Mouse (Mus musculus) neural tube, embryonic 15.5 days (tissue): ENCODE data around the gene Bex4. TPM values are rescaled to one million over a fixed set of nuclear protein-coding genes. Genes with fewer than 3 reads are reported as not detected.

Experiments
- microRNA-seq: library from miRNA; unstranded; fragments of <30 nt; microRNA quantifications from one replicate; pipeline ENCODE4, GENCODE M21; 2017
- polyA plus RNA-seq: library from polyadenylated mRNA; unstranded; fragments of >200 nt; fragmentation: Nextera tagmentation; extraction: Ambion mirVana; gene quantifications from 2 replicates; pipeline ENCODE4 v1.2.1, GENCODE M21; 2015

Gene Bex4
- polyA plus RNA-seq, 1 experiment from 2014 or later: 144 TPM

Small RNAs within 50 kb of the gene (microRNA-seq; reads per million reads assigned to microRNA genes)
- gene Mir6383: not detected

Other genes with a start within 250 kb of the Bex4 start
- gene Arxes2, start 145.2 kb upstream of the Bex4 start, polyA plus RNA-seq: 244 and 276 TPM in 2 replicates
- gene Arxes1, start 105.6 kb upstream of the Bex4 start, polyA plus RNA-seq: 137 and 163 TPM in 2 replicates
- gene Bex2, start 70.8 kb upstream of the Bex4 start, polyA plus RNA-seq: 664 and 773 TPM in 2 replicates
- gene Nxf3, start 53.7 kb upstream of the Bex4 start, polyA plus RNA-seq: not detected in 2 replicates
- gene Tceal8, start 33.3 kb downstream of the Bex4 start, polyA plus RNA-seq: 118 and 126 TPM in 2 replicates
- 37.1 and 41.2 TPM in 2 replicates for gene Tceal5, start 64.9 kb downstream of the Bex4 start, polyA plus RNA-seq
- gene Tceal7, start 75.8 kb downstream of the Bex4 start, polyA plus RNA-seq: 11.2 and 20.3 TPM in 2 replicates
- 267 and 283 TPM in 2 replicates for gene Bex1, start 76.5 kb downstream of the Bex4 start, polyA plus RNA-seq
- gene Tceal9, start 106.1 kb downstream of the Bex4 start, polyA plus RNA-seq: 252 and 274 TPM in 2 replicates
- gene Bex3, start 131.3 kb downstream of the Bex4 start, polyA plus RNA-seq: 733 and 798 TPM in 2 replicates